Mouse (Mus musculus) right cerebral cortex, adult 2 months (tissue): ENCODE results near the gene Bahcc1.

Source experiments
- DNase-seq, 2 experiments: peaks; one replicate each; pipeline ENCODE4 v3.0.0; 2021 to 2022; ENCODE audit warnings: low spot score in 2 of 2

Bahcc1 gene

DNA sequence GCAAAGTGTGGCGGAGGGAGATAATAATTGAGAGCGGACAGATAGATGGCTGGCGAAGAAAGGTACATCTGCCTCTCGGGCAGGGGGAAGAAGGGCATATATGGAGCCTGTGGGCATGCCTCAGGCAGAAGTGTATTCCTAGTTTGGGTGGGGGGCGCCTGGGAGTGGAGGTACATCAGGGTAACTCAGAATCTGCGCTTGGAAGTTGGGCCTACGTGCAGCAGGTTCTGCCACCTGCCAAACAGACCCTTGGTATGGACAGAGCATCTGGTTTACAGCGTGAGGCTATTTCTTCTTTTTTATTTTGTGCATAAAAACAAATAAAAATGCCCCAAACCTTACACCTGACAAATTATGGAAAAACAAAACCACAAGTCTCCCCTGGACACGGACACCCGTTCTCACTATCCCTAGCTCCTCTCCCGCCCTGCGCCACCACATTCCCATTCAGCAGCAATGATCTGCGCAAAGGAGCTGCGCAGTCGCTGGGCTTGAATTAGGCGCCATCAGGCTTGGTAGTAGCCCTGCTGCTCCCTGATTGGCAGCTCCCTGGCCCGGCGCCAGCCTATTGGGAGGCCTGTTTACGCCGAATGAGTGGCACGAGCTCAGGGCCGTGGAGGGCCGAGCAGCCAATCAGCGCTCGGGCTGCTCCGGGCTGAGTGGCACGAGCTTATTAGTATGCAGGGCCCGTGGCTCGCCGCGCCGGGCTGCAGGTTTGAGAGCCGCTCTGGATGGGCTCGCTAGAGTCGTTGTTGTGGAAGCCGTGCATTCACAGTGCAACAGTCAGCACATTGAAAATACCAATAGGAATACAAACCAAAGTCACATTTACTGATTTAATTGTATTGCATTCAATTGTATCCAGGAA is at the start of gene Bahcc1:
Gene Bahcc1, plus strand, starts transcription at position 718 of the 868 bp plus-strand sequence.
- peak; percentile 100 for DNase-seq

DNA sequence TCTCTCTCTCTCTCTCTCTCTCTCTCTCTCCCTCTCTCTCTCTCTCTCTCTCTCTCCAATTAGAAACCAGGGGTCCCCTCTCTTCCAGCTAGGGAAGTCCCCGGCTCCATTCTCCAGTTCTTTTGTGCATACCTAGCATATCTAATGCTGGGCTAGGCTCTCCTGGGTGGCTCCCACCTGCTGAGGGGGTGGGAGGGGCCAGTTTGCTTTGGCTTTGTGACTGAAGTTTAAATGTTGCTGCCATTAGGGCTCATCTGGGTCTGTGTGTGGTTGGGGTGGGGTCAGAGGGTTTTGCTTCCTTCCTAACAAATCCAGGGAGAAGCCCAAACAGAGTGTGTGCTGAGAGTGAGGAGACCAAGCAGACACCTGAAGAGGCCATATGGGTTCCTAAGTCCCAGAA is 49.6 kb upstream of the Bahcc1 start:
- no peak for DNase-seq

DNA sequence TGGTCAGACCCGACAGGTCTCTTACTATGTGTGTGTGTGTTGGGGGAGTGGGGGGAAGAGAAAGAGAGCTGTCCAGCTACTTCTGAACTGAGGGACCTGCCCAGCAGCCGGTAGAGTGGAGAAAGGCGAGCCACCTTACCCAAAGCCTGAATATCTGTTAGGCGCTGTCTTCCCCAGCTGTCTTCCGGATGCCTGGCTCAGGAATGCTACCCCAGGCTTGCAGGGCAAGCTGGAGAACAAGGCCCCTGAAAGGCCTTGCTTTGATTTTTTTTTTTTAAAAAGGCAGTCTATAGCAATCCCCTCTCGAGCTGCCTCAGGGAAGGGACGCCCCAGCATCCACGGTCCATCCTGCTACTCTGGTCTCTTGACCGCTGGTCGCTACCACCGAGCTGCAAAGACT is 49.0 kb upstream of the Bahcc1 start:
- DNase-seq, result no peak

DNA sequence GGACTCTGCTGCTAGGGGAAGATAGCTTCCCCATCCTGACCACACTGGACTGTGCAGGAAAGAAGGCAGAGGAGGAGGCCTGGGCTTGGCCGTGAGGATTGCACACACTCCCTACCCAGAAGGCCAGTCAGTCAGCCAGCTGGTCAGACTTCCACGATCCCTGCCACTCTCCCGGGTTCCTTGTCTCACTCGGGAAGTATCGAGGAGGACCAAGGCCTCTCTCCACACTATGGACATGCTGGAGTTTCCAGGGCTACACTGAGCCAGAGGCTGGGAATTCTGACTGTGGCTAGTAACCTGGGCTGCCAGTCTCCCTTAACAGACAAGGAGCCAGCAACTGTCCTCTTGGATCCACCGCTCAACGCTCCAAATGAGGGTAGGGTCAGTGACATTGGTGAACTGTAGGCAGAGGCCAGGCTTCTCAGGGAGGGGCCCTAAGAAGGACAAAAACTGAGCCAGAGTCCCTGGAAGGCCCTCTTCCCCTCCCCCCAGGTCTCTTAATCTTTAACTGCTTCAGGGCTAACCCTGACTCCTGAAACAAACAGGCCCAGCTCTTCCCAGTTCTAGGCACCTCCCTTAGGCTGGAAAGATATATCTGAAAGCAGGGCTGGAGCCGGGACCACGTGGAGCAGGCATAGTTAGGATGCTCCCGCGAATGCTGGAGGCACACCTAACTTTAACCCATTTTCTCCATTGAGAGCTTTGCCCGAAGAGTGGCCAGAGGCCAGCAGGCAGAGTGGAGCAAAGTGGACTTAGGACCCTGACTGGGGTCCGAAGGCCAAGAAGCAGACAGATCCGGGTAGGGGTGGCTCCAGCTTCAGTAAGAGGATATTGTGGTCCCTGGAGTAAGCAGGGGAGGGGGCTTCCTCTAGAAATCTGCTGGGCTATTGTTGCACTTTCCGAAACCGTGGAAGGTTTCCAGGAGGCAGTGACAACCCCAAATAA is 48.1 kb upstream of the Bahcc1 start:
- DNase-seq, result no peak

DNA sequence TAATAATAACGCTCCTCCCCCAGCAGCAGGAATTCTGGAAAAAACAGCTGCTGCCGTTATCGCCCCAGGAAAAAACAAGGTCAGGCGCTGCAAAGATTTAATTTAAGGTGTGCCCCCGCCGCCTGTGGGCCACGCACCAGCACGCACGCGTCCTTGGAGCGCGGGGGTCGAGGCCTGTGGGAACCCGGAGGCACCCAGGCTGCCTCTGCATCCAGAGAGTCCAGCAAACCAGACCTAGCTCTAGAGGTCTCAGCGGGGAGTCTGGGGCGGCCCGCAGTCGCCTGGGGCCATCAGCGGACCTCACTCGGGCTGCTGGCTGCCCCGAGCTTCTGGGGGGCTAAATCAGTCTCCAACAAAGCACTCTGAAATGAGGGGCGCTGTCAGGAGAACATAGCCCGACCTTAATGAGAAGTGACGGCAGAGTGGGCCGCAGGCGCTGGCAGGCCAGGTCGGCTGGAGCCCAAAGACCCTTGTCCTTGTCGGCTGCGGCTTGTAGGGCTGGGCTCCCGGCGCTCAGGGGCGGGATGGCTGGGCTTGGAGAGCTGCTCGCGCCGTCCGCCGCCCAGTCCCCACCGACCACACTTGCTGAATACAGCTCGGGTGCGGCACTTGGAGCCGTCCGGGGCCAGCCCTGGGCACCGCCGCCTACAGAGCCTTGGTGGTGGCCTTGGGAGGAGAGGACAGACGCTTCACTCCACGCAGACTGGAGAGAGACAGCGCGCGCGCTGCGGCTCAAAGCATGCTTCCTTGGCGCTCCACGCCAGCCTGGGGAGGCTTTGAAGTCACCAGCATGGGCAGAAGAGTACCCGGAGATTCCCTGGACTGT is 47.2 kb upstream of the Bahcc1 start:
- DNase-seq, result peak; percentile 20 to 44

DNA sequence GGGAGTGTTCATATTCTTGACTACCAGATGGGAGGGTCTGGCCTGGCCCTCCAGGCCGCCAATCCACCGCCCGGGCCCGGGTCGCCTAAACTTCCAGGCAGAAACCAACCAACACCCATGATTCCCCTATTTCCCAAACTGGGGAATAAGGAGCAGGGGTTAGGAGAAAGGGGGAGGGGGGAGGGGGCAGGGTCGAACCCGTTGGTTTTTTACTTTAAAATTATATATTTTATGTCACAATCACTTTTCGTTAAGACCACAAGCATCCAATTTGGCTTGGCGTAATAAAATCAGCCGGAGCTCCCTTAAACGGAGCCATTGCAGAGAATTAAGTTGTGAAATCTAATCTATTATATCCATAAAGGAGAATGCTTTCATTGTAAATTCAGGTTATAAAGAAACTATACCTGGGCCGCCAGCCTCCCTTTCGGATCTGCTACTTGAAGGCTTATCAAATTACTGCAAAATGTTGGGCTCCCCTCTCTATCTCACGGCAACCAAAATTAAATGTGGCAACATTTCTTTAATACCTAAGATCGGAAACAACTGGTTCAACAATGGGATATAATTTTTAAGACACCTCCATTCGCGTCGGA is 46.5 kb upstream of the Bahcc1 start:
- DNase-seq, result no peak

DNA sequence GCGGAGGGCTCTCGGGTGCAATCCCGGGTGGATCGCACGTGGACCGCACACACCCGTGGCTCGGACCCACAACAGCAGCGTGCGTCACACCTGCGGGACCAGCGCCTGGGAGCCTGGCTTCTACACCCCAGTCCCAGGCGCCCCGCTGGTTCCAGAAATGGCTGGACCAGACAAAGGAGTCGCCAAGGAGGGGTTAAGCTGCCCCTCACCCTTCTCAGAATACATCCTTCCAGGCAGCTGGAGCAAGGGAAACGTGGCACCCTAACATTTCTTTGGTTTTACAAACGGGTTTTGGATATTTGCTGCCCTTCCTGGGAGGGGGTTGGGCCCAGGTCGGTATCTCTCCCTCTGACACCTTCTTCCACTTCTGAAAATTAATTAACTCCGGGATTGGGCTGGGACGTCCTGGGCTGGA is 45.9 kb upstream of the Bahcc1 start:
- DNase-seq, result peak in 1 of 2 experiments; percentile 23

DNA sequence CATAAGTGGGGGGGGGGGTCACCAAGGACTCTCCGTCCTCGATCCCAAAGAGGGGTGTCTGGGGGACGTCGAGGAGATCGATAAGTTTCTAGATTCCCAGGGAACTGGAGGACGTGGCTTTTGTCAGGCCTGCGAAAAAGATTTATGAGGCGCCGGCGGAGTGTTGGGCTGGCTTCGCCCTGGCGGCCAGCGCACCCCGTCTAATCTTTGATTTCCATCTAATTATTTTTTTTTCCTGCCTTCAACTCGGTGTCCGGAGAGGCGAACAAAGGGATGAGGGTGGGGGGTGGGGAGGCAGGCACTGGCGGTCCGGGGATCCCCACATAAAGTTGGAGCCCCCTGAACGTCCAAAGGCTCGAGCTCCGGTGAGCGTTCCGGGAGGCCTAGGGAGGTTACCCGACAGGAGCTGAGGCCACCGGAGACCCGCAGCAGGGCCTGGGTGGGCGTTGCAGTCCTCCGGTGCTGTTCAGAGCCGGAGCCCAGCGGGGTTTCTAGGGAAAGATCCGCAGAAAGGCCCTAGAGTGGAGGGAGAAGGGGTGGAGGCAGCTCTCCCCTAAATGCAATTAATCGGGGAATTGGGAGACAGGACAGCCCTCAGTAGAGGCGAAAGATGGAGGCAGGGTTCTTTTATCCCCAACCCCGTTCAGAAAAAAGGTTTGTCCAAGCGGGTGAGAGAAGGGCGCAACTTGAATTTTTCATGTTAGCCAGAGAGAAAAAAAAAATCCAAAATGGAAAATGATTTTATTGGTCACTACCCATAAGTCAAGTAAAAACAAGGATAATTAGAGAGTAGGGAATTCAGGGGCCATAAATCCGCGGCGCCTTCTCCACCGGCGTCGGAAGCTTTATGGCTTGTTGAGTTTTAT is 45.3 kb upstream of the Bahcc1 start:
- DNase-seq, result peak in 1 of 2 experiments; percentile 16

DNA sequence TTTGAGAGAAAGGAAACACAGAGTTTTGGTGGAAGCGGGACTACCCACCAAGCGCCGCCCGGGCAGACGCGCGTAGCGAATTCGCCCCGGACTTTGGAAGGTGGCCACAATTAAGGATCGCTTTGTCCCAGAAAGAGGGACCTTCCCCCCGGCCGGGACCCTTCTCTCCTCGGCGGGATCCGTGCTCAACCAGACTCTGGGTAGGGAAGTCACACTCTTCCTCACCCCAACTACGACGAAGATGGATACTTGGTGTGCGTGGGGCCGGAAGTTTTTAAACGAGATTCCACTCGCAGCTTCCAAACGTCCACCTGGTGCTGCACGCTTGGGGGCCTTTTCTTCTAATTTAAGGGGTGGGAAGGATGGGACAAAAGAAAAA is 44.7 kb upstream of the Bahcc1 start:
- peak; percentile 19 to 44 for DNase-seq

DNA sequence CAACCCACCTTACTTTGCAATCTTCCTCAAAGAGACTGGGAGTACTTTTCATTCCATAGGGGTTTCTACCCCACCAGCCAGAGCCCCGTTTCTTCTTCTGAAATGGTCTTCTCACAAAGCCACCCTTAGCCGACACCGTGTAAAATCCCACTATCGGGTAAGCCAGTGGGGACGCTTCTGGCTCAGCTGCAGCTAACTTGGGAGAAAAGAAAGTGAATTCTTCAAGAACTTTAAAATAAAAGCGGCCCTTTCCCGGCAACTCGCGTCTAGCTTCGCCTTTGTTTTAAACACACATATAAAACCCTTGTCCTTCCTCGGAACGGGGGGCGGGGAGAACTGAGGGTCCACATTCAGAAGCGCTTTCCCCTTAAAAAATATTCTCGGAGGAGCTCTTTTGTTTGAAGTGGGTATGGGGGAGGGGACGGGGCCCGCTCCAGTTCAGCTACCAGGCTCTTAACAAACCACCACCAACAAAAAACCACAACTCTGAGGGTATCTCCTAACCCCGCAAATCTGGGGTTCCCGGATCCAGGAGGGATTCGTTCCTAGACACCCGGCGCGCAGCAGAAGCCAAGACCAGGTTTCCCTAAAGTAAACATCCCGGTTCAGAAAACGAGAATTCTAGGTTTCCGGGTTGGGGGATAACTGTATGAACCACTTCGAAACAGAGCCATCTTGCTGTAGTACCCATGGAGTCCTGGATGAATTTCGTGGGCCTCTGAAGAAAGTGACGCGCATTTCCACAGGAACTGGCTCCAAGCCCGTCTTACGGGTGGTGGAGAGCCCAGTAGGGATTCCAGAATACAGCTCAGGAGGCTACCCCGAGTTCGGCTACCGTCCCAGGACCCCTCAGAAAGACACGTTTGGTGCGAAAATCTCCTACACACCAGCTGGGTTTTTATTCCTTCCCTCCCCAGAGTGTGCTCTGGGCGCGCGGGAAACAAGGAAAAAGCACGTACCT is 44.0 kb upstream of the Bahcc1 start:
- DNase-seq, result peak; percentile 53 to 71

DNA sequence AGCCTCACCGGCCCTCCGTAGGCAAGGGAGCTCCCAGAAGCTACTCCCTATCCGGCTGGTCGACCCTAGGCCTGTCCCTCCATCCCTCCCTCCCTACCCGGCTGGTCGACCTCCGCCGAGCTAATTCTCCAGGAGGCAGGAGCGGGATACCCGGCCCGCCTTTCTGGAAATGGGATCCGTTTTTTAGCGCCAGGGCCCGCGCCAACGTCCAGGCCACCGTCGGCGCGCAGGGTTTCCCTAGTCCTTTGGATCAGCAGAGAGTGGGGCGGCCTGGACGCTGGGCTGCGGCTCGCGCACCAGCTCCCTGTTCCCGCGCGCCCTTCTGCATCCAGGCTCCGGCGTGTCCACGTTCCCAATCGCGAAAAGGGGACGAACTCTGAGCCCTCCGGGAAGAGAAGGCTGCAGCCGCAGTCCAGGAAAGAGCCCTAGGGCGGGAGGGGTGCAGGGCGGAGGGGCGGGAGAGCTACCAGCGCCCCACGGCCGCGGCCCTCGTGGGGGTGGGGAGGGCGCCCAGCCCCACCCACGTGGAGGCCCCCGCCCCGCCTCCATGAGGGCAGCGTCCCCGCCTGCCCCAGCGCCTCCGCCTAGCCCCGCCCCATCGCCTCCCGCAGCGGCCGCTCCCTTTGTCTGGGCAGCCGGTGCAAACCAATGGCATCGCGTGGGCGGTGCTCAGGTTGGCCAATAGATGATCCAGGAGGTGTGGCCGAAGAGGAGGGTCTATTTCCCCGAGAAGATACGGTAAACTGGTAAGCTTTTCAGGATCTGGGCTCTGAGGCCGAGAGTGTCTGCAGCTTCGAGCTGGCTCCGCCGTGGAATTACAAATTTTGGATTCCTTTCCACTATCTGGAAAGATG is 43.1 kb upstream of the Bahcc1 start:
- peak; percentile 98 to 99 for DNase-seq

DNA sequence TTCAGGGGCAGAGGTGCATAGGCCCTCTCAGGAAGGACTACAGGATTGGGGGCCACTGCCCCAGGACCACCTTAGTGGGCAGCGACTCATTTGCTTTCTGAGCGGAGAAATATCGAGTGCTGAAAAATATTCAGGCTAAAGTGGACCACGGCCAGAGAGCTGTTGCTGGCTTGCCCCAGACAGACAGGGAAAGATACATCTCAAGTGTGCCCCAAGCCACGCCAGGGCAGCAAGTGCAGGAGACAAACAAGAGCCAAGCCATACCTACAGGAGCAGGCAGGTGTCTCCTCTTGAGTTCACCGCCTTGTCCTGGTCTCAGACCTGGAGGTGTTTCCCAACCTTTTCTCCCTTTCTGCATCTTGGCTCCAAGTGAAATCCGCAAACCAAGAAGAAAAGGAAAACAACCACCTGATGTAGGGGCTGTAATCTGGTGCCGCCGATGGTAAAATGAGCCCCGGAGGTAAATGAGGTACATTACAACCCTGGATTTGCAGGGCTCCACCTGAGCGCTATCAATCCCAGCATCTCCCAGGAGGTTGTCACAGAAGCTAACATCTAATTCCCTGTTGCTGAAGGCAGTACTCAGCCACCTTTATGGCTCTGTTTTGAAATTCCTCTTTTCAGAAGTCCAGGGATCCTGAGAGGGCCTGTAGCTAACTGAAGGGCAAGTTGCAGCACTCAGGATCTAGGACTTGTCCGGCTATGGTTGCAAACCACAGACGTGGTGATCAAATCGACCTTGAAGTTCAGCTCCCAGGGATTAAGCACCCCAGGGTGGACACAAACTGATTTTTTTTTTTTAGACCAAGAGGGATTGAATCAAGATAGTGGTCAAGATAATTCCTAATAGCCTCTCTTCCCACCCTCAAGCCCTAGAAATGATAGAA is 42.0 kb upstream of the Bahcc1 start:
- no peak for DNase-seq

DNA sequence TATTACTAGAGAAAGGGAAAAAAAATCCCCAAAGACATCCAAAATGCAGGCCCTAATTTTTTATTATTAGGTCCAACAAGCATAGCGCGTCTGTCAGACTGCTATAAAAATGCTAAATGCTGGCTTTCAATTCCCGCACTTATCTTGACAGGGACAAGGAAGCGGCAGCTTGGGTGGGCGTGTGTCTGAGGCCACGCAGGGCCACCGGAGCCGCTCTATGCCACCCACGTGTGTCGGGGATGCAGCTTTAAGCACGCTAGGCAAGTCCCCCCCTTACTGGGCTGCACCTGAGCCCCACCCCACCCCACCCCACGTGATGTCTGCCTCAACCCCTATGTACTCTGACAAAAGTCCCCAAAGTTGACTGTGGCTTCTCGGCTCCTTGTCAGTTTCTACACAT is 33.9 kb upstream of the Bahcc1 start:
- DNase-seq, result no peak

DNA sequence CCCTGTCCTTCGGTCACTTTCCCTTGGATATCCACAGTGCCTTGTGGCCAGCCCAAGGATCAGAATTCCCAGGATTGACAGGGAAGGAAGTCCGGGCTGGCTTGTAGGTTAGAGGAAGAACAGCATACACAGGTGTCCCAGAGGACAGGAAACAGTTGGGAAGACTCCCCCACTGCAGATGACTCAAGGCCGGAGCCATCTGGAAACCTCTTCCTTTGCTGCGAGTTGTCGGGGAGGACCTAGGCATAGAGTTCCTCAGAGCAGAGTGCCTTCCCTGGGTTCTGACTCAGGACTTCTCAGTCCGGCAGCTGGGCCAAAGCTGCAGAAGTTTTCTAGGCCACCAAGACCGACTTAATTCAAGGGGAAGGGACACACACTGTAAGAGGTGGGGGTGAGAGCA is 33.0 kb upstream of the Bahcc1 start:
- DNase-seq, result no peak

DNA sequence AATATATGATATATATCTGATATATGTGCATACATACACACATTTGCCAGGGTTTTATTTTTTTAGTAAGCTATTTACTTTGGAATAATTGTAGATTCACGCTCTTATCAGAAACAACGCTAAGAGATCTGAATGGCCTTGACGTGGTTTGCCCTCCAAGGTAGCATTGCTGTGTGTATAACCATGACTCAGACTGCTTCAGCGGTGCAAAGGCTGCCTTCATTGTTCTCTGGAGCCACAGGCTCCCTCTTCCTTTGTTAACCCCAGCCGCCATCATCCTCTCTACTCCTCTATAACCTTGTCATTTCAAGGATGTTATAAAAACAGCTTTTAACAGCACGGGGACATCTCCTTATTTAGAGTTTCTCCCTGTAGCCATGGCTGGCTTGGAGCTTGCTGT is 32.1 kb upstream of the Bahcc1 start:
- no peak for DNase-seq

DNA sequence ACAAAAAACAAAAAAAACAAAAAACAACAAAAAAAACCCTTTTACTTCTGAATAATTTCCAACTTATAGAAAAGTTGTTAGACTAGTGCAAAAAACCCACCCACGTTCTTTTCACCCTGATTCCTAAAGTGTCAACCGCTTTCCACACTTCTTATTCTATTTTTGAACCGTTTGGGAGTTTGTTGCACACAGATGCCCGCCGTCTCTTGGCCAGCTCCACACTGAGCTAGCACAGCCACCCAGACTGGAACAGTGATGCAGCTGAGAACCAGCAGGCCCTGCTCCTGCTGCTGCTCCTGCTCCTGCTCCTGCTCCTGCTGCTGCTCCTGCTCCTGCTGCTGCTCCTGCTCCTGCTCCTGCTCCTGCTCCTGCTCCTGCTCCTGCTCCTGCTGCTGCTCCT is 28.5 kb upstream of the Bahcc1 start:
- DNase-seq, result no peak

DNA sequence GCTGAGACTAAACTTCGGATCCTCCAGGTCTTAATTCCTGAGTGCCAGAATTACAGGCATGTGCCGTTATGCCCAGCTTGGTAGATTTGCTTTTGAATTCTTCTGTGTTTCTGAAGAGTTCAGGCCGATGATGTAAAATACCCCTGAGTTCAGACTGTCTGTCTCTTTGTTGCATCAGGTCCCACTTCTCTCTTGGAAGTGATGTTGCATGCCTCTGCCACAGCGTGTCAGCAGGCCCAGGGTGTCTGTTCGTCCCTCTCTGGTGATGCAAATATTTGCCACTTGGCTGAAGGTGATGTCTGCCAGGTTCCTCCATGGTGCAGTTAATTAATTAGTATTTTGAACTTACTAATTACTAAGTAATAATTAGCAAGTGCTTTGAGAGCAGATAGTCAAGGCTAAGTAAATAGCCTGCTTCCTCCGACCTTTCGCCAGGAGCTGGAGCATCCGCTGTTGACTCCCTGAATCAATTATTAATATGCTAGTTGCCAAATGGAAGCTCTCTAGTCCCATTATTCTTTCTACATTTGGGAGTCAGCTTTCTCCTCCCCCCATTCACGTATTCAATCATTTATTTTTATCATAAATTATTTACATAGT is 26.6 kb upstream of the Bahcc1 start:
- DNase-seq, result no peak
